Mouse (Mus musculus) erythroblast, embryonic 14.5 days (primary cell): ENCODE data around the gene Znrf4.

Experiments used
- GATA1 ChIP-seq: IDR thresholded peaks from 2 replicates; pipeline ENCODE4 v1.6.1; 2012; ENCODE audit warnings: low read length, inconsistent platforms, mixed read lengths
- TAL1 ChIP-seq: IDR thresholded peaks from 3 replicates; pipeline ENCODE4 v1.6.1; 2012; ENCODE audit warnings: low read length, inconsistent platforms, mixed read lengths

- TF ChIP-seq GATA1 (no peak), TAL1 (no peak)
Measured at GRCm38 (mm10) chr17:56548605-56549105, 36.4 kb upstream of the Znrf4 start.
